Mouse (Mus musculus) activated CD4-positive, CD25-positive, alpha-beta regulatory T cell, adult 4 months (primary cell): Measurements from ENCODE around the gene Foxo1. TPM values are rescaled to one million over a fixed set of nuclear protein-coding genes. Genes with fewer than 3 reads are reported as not detected.

Experiments
- ATAC-seq: one replicate; pipeline ENCODE4 v1.8.0; 2017
- polyA plus RNA-seq, 2 experiments: library from polyadenylated mRNA; unstranded; fragments of 100-300 nt; shearing (Covaris generic); gene quantifications; one replicate each; pipeline ENCODE4 v1.2.1; 2017

Gene Foxo1
- polyA plus RNA-seq, 2 experiments from 2014 or later = 30.3 to 30.6 TPM

DNA sequence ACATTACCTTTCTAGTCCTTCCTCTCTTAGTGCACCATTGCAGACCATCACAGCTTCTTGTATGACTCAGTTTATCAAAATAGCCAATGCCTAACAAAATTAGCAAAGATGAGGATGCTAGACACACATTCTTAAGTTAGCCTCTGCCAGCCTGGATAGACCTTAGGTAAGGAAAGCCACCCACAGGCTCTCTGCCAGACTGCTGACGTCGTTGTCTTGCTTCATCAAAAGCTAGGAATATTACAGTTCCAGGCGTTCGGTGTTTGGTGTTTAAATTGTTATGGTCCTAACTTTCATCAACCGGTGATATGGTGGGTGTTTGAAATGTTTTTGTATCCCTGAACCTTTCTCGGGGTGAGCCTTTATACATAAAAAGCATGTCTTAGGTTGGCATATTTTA lies 96.4 kb downstream of the Foxo1 start:
- ATAC-seq = no peak

- ATAC-seq = no peak
Measured at GRCm38 (mm10) chr3:52369204-52369603, 101.1 kb downstream of the Foxo1 start.

GRCm38 (mm10) chr3:52369881-52370428 lies 101.8 kb downstream of the Foxo1 start:
- ATAC-seq = no peak

DNA sequence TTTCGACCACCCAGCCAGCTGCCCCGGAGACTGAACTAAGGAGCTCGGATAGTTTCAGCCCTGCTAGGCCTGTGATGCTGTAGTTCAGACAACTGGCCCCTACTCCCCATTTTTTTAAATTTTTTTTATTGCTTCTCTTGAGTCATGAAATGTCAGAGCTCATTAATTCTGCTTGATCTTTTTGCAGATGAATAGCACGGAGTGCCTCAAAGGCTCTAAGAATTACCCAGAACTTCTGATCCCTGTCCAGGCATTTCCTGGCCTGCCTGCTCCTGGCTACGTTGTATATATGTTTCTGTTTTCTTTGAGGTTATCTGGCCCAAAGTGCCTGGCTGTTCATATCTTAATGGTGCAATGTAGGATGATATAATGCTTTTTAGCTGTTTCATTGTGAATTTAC lies 108.8 kb downstream of the Foxo1 start:
- ATAC-seq = no peak

DNA sequence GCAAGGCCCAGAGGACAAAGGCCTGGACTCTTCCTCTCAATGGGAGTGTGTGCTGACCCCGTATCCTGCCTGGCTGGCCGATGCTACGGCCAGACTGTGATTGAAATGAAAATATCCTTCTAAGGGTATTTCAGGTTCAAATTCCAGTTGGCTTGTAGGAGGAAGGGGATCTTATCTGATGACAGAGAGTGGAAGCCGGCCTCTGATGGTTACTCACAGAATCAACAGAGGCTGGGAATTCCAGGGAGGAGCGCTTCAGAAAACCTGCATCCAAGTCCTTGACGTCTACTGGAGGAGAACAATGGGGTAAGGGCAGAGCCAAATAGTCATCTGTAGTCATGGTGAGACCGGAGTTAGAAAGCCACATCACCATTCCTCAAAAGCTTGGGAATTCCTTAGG lies 115.2 kb downstream of the Foxo1 start:
- no peak for ATAC-seq

GRCm38 (mm10) chr3:52386343-52386742 lies 118.2 kb downstream of the Foxo1 start:
- ATAC-seq = no peak

- ATAC-seq = peak; percentile 65
Measured at GRCm38 (mm10) chr3:52390321-52390720, 122.2 kb downstream of the Foxo1 start.

DNA sequence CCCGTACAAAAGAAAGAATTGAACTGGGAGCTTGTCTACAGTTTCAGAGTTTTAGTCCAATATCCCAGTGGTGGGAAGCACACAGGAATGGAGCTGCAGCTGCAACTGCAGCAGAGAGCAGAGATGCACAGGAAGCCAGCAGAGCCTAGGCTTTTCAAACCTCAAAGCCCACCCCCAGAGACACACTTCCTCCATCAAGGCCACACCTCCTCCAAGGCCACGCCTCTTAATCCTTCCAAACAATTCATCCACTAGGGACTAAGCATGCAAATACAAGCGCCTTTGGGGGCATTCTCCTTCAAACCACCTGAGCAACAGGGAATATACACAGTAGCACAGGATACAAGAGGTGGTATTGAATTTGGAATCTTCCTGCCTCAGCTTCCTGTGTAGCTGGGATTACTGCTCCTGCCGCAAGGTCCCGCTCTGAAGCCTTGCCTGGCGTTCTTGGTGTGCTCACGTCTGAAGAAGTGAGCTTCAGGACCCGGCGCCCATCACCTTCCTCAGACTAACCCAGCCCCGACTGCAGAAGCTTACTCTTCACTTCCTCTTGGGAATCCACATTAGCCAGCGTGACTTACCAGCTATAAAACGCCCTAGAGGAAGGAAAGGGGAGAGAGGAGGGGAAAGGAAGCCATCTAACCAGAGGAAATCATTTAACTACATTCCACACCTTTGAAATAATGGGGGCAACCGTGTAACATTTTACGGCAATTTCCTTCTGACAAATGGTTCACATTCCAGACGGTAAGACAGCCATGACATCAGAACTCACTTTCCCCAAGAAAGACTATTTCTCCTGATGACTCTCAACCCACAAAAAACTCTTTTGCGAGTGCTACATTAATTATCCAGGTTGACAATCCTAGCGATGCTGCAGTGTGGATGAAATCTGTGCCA lies 122.9 kb downstream of the Foxo1 start:
- ATAC-seq = no peak

GRCm38 (mm10) chr3:52391897-52392296 lies 123.8 kb downstream of the Foxo1 start:
- no peak for ATAC-seq

DNA sequence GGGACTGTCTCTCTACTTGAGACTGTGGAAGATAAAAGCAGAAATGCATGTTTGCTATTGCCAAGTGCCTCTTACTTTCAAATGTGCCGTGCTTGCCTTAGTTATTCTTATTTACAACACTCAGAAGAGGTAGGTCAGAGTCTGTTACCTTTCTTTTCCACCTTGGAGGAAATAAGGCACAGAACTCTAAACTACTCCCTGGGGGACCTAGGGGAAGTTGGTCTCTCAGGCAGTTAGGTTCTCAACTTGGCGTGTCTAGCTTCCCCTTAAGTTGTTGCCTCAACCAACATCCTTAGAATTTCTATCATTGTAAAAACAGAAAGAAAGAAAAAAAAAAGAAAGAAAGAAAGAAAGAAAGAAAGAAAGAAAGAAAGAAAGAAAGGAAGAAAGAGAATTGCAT lies 124.4 kb downstream of the Foxo1 start:
- no peak for ATAC-seq

GRCm38 (mm10) chr3:52393171-52393570 lies 125.0 kb downstream of the Foxo1 start:
- ATAC-seq = no peak

DNA sequence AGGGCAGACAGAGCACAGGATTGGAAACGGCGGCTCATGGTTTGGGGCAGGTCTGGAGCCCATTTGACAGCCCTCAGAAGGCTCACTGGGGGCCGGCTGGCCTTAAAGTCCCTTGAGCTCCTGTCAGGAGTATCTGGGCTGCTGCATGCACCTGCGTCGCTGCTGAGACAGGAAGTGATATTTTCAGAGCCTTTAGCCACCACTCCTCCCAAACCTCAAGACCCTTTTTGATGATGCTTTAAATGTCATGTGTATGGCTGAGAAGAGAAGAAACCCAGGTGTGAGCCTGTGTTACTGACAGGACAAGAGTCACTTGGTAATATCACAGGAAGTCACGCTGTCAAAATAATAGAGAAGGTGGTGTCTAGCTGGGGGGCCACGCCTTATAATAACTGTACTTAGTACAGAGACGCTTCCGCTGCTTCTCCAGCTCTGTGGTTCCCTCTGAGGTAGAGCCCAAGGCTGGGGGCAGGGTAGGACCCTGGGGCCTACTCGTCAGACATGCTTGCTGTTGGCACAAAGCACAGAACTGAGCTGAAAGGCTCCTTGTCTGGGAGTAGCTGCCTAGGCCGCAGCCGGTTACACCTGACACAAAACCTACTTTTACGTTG lies 128.1 kb downstream of the Foxo1 start:
- peak; percentile 83 for ATAC-seq

- no peak for ATAC-seq
Measured at GRCm38 (mm10) chr3:52396951-52397615, 128.9 kb downstream of the Foxo1 start.

DNA sequence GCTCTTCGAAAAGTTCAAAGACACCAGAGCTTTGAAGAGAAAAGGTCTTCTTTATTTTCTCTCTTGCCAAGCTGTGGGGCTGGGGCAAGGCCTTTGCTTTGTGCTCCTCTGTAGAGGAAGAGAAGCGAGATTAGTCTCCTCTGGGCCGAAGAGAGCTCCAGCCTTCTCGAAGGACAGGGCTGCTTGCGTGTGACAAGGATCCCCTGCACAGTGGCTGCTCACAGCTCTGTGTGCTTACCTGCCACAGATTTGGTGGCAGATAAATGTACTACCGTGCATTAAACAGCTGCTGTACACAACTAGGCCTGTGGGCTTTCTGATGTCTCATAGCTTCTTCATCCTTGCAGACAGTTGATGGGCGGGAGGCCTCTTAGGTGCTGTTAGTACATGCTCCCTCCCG lies 129.8 kb downstream of the Foxo1 start:
- ATAC-seq = peak; percentile 36

DNA sequence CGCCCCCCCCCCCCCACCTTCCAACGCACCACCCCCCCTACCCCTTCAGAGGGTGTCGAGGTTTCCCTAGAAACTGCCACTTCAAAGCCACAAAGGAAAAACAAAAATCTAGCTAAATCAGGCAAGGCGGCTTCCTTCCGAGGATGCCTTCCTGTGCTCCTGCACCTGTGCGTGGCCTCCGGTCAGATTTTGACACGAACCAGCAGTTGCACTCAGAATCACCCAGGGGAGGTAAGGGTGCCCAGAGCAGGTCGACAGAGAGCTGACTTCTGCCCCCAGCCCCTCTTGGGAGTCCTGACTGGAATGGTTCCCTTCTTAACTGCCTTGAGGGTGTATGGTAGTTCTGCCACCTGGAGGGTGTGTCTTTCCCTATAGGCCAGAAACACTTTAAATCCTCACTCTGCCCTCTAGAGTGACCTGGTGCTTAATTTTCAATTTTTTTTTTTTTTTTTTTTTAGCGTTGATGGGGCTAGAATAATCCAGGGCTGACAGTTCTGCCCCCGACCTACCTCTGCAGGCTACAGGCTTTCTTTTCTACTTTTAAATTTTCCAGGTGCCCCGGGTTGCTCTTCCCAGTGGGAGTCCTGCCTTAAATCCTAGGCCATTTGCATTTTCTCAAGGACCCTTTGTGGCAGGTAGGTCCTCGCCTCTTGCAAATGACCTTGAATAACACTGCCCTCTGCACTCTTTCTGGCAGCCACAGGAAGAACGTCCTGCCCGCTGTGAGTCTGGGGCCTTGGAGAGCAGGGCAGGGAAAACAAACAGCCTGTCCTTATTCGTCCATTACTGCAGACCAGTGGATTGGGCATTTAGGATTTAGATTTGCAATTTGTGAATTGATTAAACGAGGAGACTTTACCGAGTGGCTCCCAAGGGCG lies 132.4 kb downstream of the Foxo1 start:
- no peak for ATAC-seq

DNA sequence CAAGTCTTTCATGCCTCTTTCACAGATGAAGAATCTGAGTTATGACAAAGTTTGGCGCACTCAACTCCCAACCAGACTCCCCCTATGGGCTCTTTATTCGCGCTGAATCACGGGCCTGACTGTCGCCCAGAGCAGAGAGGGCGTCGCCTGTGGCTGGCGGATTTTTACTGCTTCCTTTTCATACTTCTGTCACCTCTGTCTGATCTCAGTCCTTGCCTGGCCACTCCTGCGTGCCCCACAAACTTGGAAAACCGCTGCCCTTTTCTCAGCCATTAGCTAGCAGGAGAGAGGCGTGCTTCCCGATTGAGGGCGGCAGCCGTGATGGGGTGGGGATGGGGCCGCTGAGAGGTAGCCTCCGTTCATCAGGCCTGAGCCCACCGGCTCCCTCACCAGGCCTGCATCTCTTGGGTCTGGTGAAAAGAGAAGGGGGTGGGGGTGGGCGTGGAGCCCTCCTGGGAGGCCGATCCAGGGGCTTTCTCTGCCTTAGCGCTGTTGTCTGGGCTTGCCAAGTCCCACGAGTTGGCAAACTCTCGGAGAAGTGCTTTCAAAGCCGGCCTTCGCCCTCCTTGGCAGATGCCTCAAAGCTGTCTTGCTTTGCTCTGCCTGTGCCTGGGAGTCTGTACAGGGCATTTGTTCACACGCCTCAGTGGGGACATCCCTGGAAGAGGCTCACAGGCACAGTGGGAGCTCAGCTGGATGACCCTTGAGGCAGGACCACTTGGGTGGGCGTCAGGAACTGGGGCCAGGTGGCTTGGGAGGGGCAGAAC lies 133.2 kb downstream of the Foxo1 start:
- no peak for ATAC-seq

Other genes starting within 250 kb of the Foxo1 start
- under 1 TPM; 0.55 to 0.67 TPM for gene Maml3, start 163.3 kb upstream of the Foxo1 start, polyA plus RNA-seq